Mouse (Mus musculus) kidney, adult 18-20 months (tissue): ENCODE measurements around the gene Iscu.

Source experiments
- DNase-seq: peaks from one replicate; pipeline ENCODE4 v3.0.0; 2021

Iscu gene

GRCm38 (mm10) chr5:113772450-113772895 lies at the start of gene Iscu, which contains the start of gene Sart3:
Gene Iscu, plus strand, starts transcription at chr5:113772748.
Gene Sart3, minus strand, starts transcription at chr5:113772510.
- peak; percentile 95 for DNase-seq

- DNase-seq: no peak
Observed at GRCm38 (mm10) chr5:113723567-113724237, 48.8 kb upstream of the Iscu start.

- peak; percentile 82 for DNase-seq
Observed at GRCm38 (mm10) chr5:113724446-113724845, 48.1 kb upstream of the Iscu start, which contains the start of gene 1700069L16Rik. Gene 1700069L16Rik, minus strand, starts transcription at chr5:113724772.

GRCm38 (mm10) chr5:113725417-113725816 lies 47.1 kb upstream of the Iscu start:
- DNase-seq: no peak

- DNase-seq: no peak
Observed at GRCm38 (mm10) chr5:113726618-113727017, 45.9 kb upstream of the Iscu start.

- no peak for DNase-seq
Observed at GRCm38 (mm10) chr5:113727238-113727637, 45.3 kb upstream of the Iscu start.

- no peak for DNase-seq
Observed at GRCm38 (mm10) chr5:113728011-113728410, 44.5 kb upstream of the Iscu start.

- DNase-seq: no peak
Observed at GRCm38 (mm10) chr5:113728691-113729090, 43.9 kb upstream of the Iscu start.

- no peak for DNase-seq
Observed at GRCm38 (mm10) chr5:113730641-113731121, 41.9 kb upstream of the Iscu start.

GRCm38 (mm10) chr5:113731174-113731573 lies 41.4 kb upstream of the Iscu start:
- no peak for DNase-seq

- DNase-seq: peak; percentile 31
Observed at GRCm38 (mm10) chr5:113732182-113732581, 40.4 kb upstream of the Iscu start.

GRCm38 (mm10) chr5:113734376-113734775 lies 38.2 kb upstream of the Iscu start:
- DNase-seq: no peak

GRCm38 (mm10) chr5:113735023-113735344 lies 37.6 kb upstream of the Iscu start:
- DNase-seq: no peak

- DNase-seq: peak; percentile 91
Observed at GRCm38 (mm10) chr5:113735345-113736112, 37.0 kb upstream of the Iscu start, which contains the start of gene Ficd. Gene Ficd, plus strand, starts transcription at chr5:113735803.

GRCm38 (mm10) chr5:113736113-113736502 lies 36.4 kb upstream of the Iscu start:
- no peak for DNase-seq

- no peak for DNase-seq
Observed at GRCm38 (mm10) chr5:113736522-113737164, 35.9 kb upstream of the Iscu start.

- DNase-seq: no peak
Observed at GRCm38 (mm10) chr5:113737607-113738237, 34.8 kb upstream of the Iscu start.

- no peak for DNase-seq
Observed at GRCm38 (mm10) chr5:113747629-113748028, 24.9 kb upstream of the Iscu start.

- DNase-seq: no peak
Observed at GRCm38 (mm10) chr5:113748556-113749331, 23.8 kb upstream of the Iscu start.

GRCm38 (mm10) chr5:113751521-113752157 lies 20.9 kb upstream of the Iscu start:
- no peak for DNase-seq

- no peak for DNase-seq
Observed at GRCm38 (mm10) chr5:113755347-113756030, 17.1 kb upstream of the Iscu start.
